In the genomic region with DNA sequence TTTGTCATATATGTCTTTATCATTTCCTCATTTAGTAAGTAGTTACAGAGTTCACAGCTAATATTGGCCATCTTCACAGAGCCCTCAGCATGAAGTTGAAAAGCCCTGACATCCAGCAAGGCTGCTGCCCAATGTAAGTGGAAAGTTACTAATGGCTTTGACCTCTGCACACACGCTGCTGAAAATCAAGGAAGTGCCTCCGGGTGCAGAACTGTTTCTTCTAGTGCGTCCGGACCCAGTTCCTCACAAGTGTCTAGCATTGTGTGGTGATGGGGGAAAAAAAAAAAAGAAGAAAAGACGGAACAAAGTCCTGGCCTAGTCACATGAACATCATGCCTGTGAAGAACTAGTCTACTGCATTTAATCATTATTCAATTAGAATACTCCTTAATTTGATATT, we compare ENCODE assay signal across 11 mouse cellular contexts. TPM values are rescaled to one million over a fixed set of nuclear protein-coding genes. Genes with fewer than 3 reads are reported as not detected.
DNase-seq lines count a peak whose midpoint lies in the region; ATAC-seq lines count a peak whose summit lies in the region.
"Had no signal": no experiment of that assay in that cellular context is flagged by ENCODE, and none has a peak within 500 bp of the region (broad histone marks: within the 10 kb centered on the region; RNA-seq: fewer than 3 reads in every experiment).

No protein-coding gene starts in this region.

- no peak for ATAC-seq in kidney, embryonic 14.5 days (ENCODE audit: low FRiP score, low TSS enrichment)
- peak; percentile 68 to 75 for ATAC-seq in hematopoietic stem cell, adult 5-6 weeks (replicated peaks in 1 of 2; ENCODE audit: insufficient read depth in 1 of 2, low FRiP score in 2 of 2, low TSS enrichment in 1 of 2, low read depth in 1 of 2, poor library complexity in 2 of 2, severe bottlenecking in 2 of 2)
- ATAC-seq in inflammation-experienced regulatory T-cells, adult 6 months = no peak
- ATAC-seq: activated CD4-positive, CD25-positive, alpha-beta regulatory T cell, adult 4 months had no signal

- no peak overlapping the region for H3K9ac ChIP-seq in kidney, embryonic 14.5 days (ENCODE audit: low read depth, low read length)
- H3K9ac ChIP-seq: hindbrain, embryonic 15.5 days had no signal

- no peak overlapping the region for H3K4me3 ChIP-seq in kidney, embryonic 14.5 days (ENCODE audit: low read length)
- no peak overlapping the region for H3K4me3 ChIP-seq in brown adipose tissue, adult 24 weeks (ENCODE audit: insufficient read depth, low read depth, low read length)
- H3K4me3 ChIP-seq: hindbrain, embryonic 15.5 days had no signal

- no peak overlapping the region for H3K4me2 ChIP-seq in kidney, embryonic 14.5 days (replicated peaks; ENCODE audit: low read depth, low read length)
- H3K4me2 ChIP-seq: hindbrain, embryonic 15.5 days had no signal

- WGBS in kidney, embryonic 14.5 days = 22% methylated on average over 5 of the region's 5 CpGs

- H3K4me1 ChIP-seq in kidney, embryonic 14.5 days (ENCODE audit: control insufficient read depth, insufficient read depth, low read length) = peaks cover 28% of the 10 kb centered on the region
- H3K4me1 ChIP-seq in brown adipose tissue, adult 24 weeks (ENCODE audit: control insufficient read depth, insufficient read depth, insufficient read length, low read length) = peaks cover 11% of the 10 kb centered on the region

- DNase-seq in kidney, adult 18-20 months = peak; percentile 54
- DNase-seq in lung, postnatal 4 days = peak; percentile 47 to 52
- DNase-seq in cerebellum, adult 9-11 months = no peak
- DNase-seq: gastrocnemius, postnatal 36 days had no signal

- H3K27me3 ChIP-seq in kidney, embryonic 14.5 days (ENCODE audit: control insufficient read depth, insufficient read depth, low read length) = no peaks in the 10 kb centered on the region
- H3K27me3 ChIP-seq: hindbrain, embryonic 15.5 days; megakaryocyte, embryonic 14.5 days had no signal

- H3K36me3 ChIP-seq in kidney, embryonic 14.5 days (ENCODE audit: control insufficient read depth, insufficient read depth, low read length) = no peaks in the 10 kb centered on the region
- H3K36me3 ChIP-seq: hindbrain, embryonic 15.5 days had no signal

- H3K27ac ChIP-seq in kidney, embryonic 14.5 days (ENCODE audit: low read depth, low read length) = no peak overlapping the region
- H3K27ac ChIP-seq in brown adipose tissue, adult 24 weeks (replicated peaks; ENCODE audit: low read depth, low read length) = peak overlapping the region; percentile 82
- H3K27ac ChIP-seq: hindbrain, embryonic 15.5 days had no signal

- H3K9me3 ChIP-seq in kidney, embryonic 14.5 days (ENCODE audit: control insufficient read depth, low read length) = no peaks in the 10 kb centered on the region
- H3K9me3 ChIP-seq: hindbrain, embryonic 15.5 days had no signal

RNA-seq across cellular contexts. Expression of a gene that starts 47.3 kb away (rescaled TPM):
- polyA plus RNA-seq in kidney, embryonic 14.5 days (2014; fragmentation: Nextera tagmentation; extraction: Ambion mirVana) = 54.9 and 93.2 TPM in 2 replicates
- polyA plus RNA-seq in brown adipose tissue, adult 24 weeks (2012; ENCODE audit: insufficient read depth, insufficient read length, missing spikeins) = 3.3 and 6.3 TPM in 2 replicates
- 54.8 and 72.9 TPM in 2 replicates for total RNA-seq in hematopoietic stem cell, adult 5-6 weeks (2017)
- polyA plus RNA-seq in inflammation-experienced regulatory T-cells, adult 6 months (2017; shearing (Covaris generic)) = 10 to 100 TPM; 20.6 to 36.6 (median 30.0) TPM

Comparison
In these comparisons a context has a peak if more than half of its experiments do, and no peak if none do; other contexts are left out.
1. ATAC-seq: peak in hematopoietic stem cell, adult 5-6 weeks (2 of 2); none in kidney, embryonic 14.5 days (single experiment) and inflammation-experienced regulatory T-cells, adult 6 months (single experiment).